Mouse (Mus musculus) forebrain, embryonic 13.5 days (tissue): Measurements from ENCODE around the gene Dlgap1. TPM values are rescaled to one million over a fixed set of nuclear protein-coding genes. Genes with fewer than 3 reads are reported as not detected.

Experiments
- ATAC-seq: fragments of 200-750 bp; cut with Nextera tagmentation; 2 replicates; pipeline ENCODE4 v1.8.0; 2017
- H3K27ac ChIP-seq: fragments of 300-500 bp; sonication (generic); 2 replicates; pipeline ENCODE4 v1.5.1; 2015; ENCODE audit warnings: inconsistent platforms, mild to moderate bottlenecking, moderate library complexity
- H3K27me3 ChIP-seq: fragments of 300-500 bp; sonication (generic); 2 replicates; pipeline ENCODE4 v1.6.1; 2015; ENCODE audit warnings: mild to moderate bottlenecking, inconsistent platforms
- H3K36me3 ChIP-seq: fragments of 300-500 bp; sonication (generic); 2 replicates; pipeline ENCODE4 v1.6.1; 2015; ENCODE audit warnings: mild to moderate bottlenecking, inconsistent platforms; ENCODE audit not compliant: poor library complexity, severe bottlenecking
- H3K4me1 ChIP-seq: fragments of 300-500 bp; sonication (generic); 2 replicates; pipeline ENCODE4 v1.6.1; 2015; ENCODE audit warnings: inconsistent platforms
- H3K4me2 ChIP-seq: fragments of 300-500 bp; sonication (generic); 2 replicates; pipeline ENCODE4 v1.6.1; 2015; ENCODE audit warnings: inconsistent platforms, mild to moderate bottlenecking, moderate library complexity
- H3K4me3 ChIP-seq: fragments of 300-500 bp; sonication (generic); 2 replicates; pipeline ENCODE4 v1.5.1; 2015; ENCODE audit warnings: mild to moderate bottlenecking, inconsistent platforms
- H3K9ac ChIP-seq: fragments of 300-500 bp; sonication (generic); 2 replicates; pipeline ENCODE4 v1.6.1; 2015; ENCODE audit warnings: mild to moderate bottlenecking, inconsistent platforms
- H3K9me3 ChIP-seq: fragments of 300-500 bp; sonication (generic); replicated peaks from 2 replicates; pipeline ENCODE4 v1.6.1; 2016; ENCODE audit warnings: inconsistent platforms
- WGBS: fragments of 180-500 bp; shearing (Covaris S2); methylation state at CpG from one replicate; pipeline ENCODE4 v1.1.7; 2015; 5-methylcytosine and 5-hydroxymethylcytosine counted together
- polyA plus RNA-seq: library from polyadenylated mRNA; unstranded; fragments of >200 nt; fragmentation: Nextera tagmentation; extraction: Ambion mirVana; gene quantifications from 2 replicates; pipeline ENCODE4 v1.2.1, GENCODE M21; 2015

Gene Dlgap1
- 9.3 and 12.3 TPM in 2 replicates for polyA plus RNA-seq

GRCm38 (mm10) chr17:69969021-69969815 lies at the start of gene Dlgap1:
Gene Dlgap1, plus strand, starts transcription at chr17:69969073.
- H3K9me3 ChIP-seq, result no peaks in the 10 kb centered on the region
- peaks cover 23% of the 10 kb centered on the region for H3K27me3 ChIP-seq
- H3K27ac ChIP-seq, result peak within 1 kb of the TSS; percentile 59
- peak; percentile 93 for ATAC-seq
- peak within 1 kb of the TSS; percentile 78 for H3K9ac ChIP-seq
- H3K4me1 ChIP-seq, result peaks cover 11% of the 10 kb centered on the region
- H3K4me2 ChIP-seq, result peak within 1 kb of the TSS; percentile 90
- no peaks in the 10 kb centered on the region for H3K36me3 ChIP-seq
- 0% methylated on average over 84 of the region's 105 CpGs for WGBS
- H3K4me3 ChIP-seq, result peak within 1 kb of the TSS; percentile 61

- WGBS, result 78% methylated on average over 1 of the region's 1 CpGs
- Histone ChIP-seq H3K4me3 (no peak overlapping the region), H3K27me3 (no peaks in the 10 kb centered on the region), H3K4me2 (no peak overlapping the region), H3K27ac (no peak overlapping the region), H3K9me3 (no peaks in the 10 kb centered on the region), H3K4me1 (no peaks in the 10 kb centered on the region), H3K9ac (no peak overlapping the region), H3K36me3 (no peaks in the 10 kb centered on the region)
- no peak for ATAC-seq
Measured at GRCm38 (mm10) chr17:69954936-69955335, 13.9 kb upstream of the Dlgap1 start.

- H3K4me3 ChIP-seq, result peak overlapping the region; percentile 61
- WGBS, result 1% methylated on average over 42 of the region's 43 CpGs
- peak; percentile 36 for ATAC-seq
- H3K27me3 ChIP-seq, result peaks cover 23% of the 10 kb centered on the region
- H3K4me1 ChIP-seq, result peaks cover 11% of the 10 kb centered on the region
- H3K4me2 ChIP-seq, result peak overlapping the region; percentile 90
- no peaks in the 10 kb centered on the region for H3K36me3 ChIP-seq
- H3K27ac ChIP-seq, result no peak overlapping the region
- H3K9me3 ChIP-seq, result no peaks in the 10 kb centered on the region
- peak overlapping the region; percentile 78 for H3K9ac ChIP-seq
Measured at GRCm38 (mm10) chr17:69969816-69970750, 1.2 kb downstream of the Dlgap1 start.

- H3K9me3 ChIP-seq, result no peaks in the 10 kb centered on the region
- H3K36me3 ChIP-seq, result no peaks in the 10 kb centered on the region
- no peak for ATAC-seq
- WGBS, result 93% methylated on average over 3 of the region's 3 CpGs
- H3K4me2 ChIP-seq, result no peak overlapping the region
- peaks cover 11% of the 10 kb centered on the region for H3K4me1 ChIP-seq
- no peak overlapping the region for H3K27ac ChIP-seq
- no peak overlapping the region for H3K9ac ChIP-seq
- no peak overlapping the region for H3K4me3 ChIP-seq
- H3K27me3 ChIP-seq, result peaks cover 21% of the 10 kb centered on the region
Measured at GRCm38 (mm10) chr17:69973081-69973480, 4.2 kb downstream of the Dlgap1 start.

- H3K9me3 ChIP-seq, result no peaks in the 10 kb centered on the region
- no peak overlapping the region for H3K27ac ChIP-seq
- peaks cover 21% of the 10 kb centered on the region for H3K27me3 ChIP-seq
- H3K4me2 ChIP-seq, result no peak overlapping the region
- H3K9ac ChIP-seq, result no peak overlapping the region
- no peaks in the 10 kb centered on the region for H3K36me3 ChIP-seq
- no peak for ATAC-seq
- peaks cover 11% of the 10 kb centered on the region for H3K4me1 ChIP-seq
- H3K4me3 ChIP-seq, result no peak overlapping the region
- 73% methylated on average over 6 of the region's 6 CpGs for WGBS
Measured at GRCm38 (mm10) chr17:69973991-69974390, 5.1 kb downstream of the Dlgap1 start.

- Histone ChIP-seq H3K27me3 (no peaks in the 10 kb centered on the region), H3K36me3 (no peaks in the 10 kb centered on the region), H3K4me1 (no peaks in the 10 kb centered on the region), H3K4me3 (no peak overlapping the region), H3K9ac (no peak overlapping the region), H3K27ac (no peak overlapping the region), H3K4me2 (no peak overlapping the region), H3K9me3 (no peaks in the 10 kb centered on the region)
- no peak for ATAC-seq
- 79% methylated on average over 6 of the region's 6 CpGs for WGBS
Measured at GRCm38 (mm10) chr17:69982236-69982923, 13.5 kb downstream of the Dlgap1 start.

- H3K4me1 ChIP-seq, result no peaks in the 10 kb centered on the region
- H3K27ac ChIP-seq, result no peak overlapping the region
- no peak overlapping the region for H3K4me3 ChIP-seq
- WGBS, result 92% methylated on average over 2 of the region's 2 CpGs
- H3K27me3 ChIP-seq, result no peaks in the 10 kb centered on the region
- H3K36me3 ChIP-seq, result no peaks in the 10 kb centered on the region
- H3K4me2 ChIP-seq, result no peak overlapping the region
- no peaks in the 10 kb centered on the region for H3K9me3 ChIP-seq
- no peak for ATAC-seq
- no peak overlapping the region for H3K9ac ChIP-seq
Measured at GRCm38 (mm10) chr17:69996406-69996805, 27.5 kb downstream of the Dlgap1 start.

GRCm38 (mm10) chr17:70002026-70002425 lies 33.2 kb downstream of the Dlgap1 start:
- 95% methylated on average over 3 of the region's 3 CpGs for WGBS
- no peaks in the 10 kb centered on the region for H3K9me3 ChIP-seq
- H3K9ac ChIP-seq, result no peak overlapping the region
- no peaks in the 10 kb centered on the region for H3K36me3 ChIP-seq
- ATAC-seq, result no peak
- no peak overlapping the region for H3K27ac ChIP-seq
- H3K4me3 ChIP-seq, result no peak overlapping the region
- H3K4me2 ChIP-seq, result no peak overlapping the region
- H3K27me3 ChIP-seq, result no peaks in the 10 kb centered on the region
- H3K4me1 ChIP-seq, result no peaks in the 10 kb centered on the region

GRCm38 (mm10) chr17:70004628-70005027 lies 35.8 kb downstream of the Dlgap1 start:
- no peak for ATAC-seq

GRCm38 (mm10) chr17:70007607-70008006 lies 38.7 kb downstream of the Dlgap1 start:
- Histone ChIP-seq H3K27me3 (no peaks in the 10 kb centered on the region), H3K4me2 (no peak overlapping the region), H3K27ac (no peak overlapping the region), H3K4me1 (no peaks in the 10 kb centered on the region), H3K4me3 (no peak overlapping the region), H3K36me3 (no peaks in the 10 kb centered on the region), H3K9me3 (no peaks in the 10 kb centered on the region), H3K9ac (no peak overlapping the region)
- no peak for ATAC-seq
- WGBS, result 89% methylated on average over 5 of the region's 5 CpGs

More at GRCm38 (mm10) chr17:70004628-70005027, 35.8 kb downstream of the Dlgap1 start:
- H3K4me2 ChIP-seq, result no peak overlapping the region
- H3K4me3 ChIP-seq, result no peak overlapping the region
- WGBS, result 75% methylated on average over 6 of the region's 6 CpGs
- H3K4me1 ChIP-seq, result no peaks in the 10 kb centered on the region
- H3K9ac ChIP-seq, result no peak overlapping the region
- H3K9me3 ChIP-seq, result no peaks in the 10 kb centered on the region
- no peaks in the 10 kb centered on the region for H3K36me3 ChIP-seq
- H3K27me3 ChIP-seq, result no peaks in the 10 kb centered on the region
- no peak overlapping the region for H3K27ac ChIP-seq

- 77% methylated on average over 7 of the region's 7 CpGs for WGBS
- no peak overlapping the region for H3K9ac ChIP-seq
- H3K4me2 ChIP-seq, result no peak overlapping the region
- no peak overlapping the region for H3K27ac ChIP-seq
- ATAC-seq, result no peak
- no peaks in the 10 kb centered on the region for H3K36me3 ChIP-seq
- H3K4me1 ChIP-seq, result no peaks in the 10 kb centered on the region
- H3K27me3 ChIP-seq, result no peaks in the 10 kb centered on the region
- no peaks in the 10 kb centered on the region for H3K9me3 ChIP-seq
- no peak overlapping the region for H3K4me3 ChIP-seq
Measured at GRCm38 (mm10) chr17:70016511-70016910, 47.6 kb downstream of the Dlgap1 start.
